Mouse (Mus musculus) C2C12 (cell line): ENCODE data around the gene Slc25a51.

Source experiments
- CTCF ChIP-seq: IDR thresholded peaks from one replicate; pipeline ENCODE4 v1.5.1; 2011; ENCODE audit not compliant: control insufficient read depth, insufficient read depth, insufficient read length
- FOSL1 ChIP-seq: IDR thresholded peaks from one replicate; pipeline ENCODE4 v1.8.0; 2011; ENCODE audit warnings: mild to moderate bottlenecking, low read length; ENCODE audit not compliant: poor library complexity, insufficient read depth, severe bottlenecking
- MYOD1 ChIP-seq: IDR thresholded peaks from one replicate; pipeline ENCODE4 v1.6.1; 2011; ENCODE audit warnings: low read depth; ENCODE audit not compliant: control insufficient read depth, insufficient read length
- MYOG ChIP-seq: IDR thresholded peaks from one replicate; pipeline ENCODE4 v1.6.1; 2011; ENCODE audit not compliant: control insufficient read depth, insufficient read length; ENCODE audit errors: extremely low read depth

- no peak for TF ChIP-seq CTCF
- TF ChIP-seq MYOG, result no peak
- no peak for TF ChIP-seq FOSL1
- TF ChIP-seq MYOD1, result no peak
These were observed 14.8 kb upstream of the Slc25a51 start for GRCm38 (mm10) chr4:45423406-45423805.
